In genomic region chr5:142549441-142549840, GRCm38 (mm10) we compare ENCODE assay signal across 7 mouse cellular contexts. TPM values are rescaled to one million over a fixed set of nuclear protein-coding genes. Genes with fewer than 3 reads are reported as not detected.
DNase-seq lines count a peak whose midpoint lies in the region; ATAC-seq and TF ChIP-seq lines count a peak whose summit lies in the region.

No protein-coding gene starts in this region.

- peaks cover 30% of the 10 kb centered on the region for H3K4me1 ChIP-seq in kidney, embryonic 15.5 days
- H3K4me1 ChIP-seq in embryonic fibroblast, embryonic 13.5 days (ENCODE audit: control insufficient read depth, insufficient read depth, low read length), result peaks cover 27% of the 10 kb centered on the region
- peaks cover 11% of the 10 kb centered on the region for H3K4me1 ChIP-seq in lung, adult 2 months (ENCODE audit: control insufficient read depth, insufficient read depth, low read length)
- H3K4me1 ChIP-seq in neural tube, embryonic 13.5 days (replicated peaks), result peaks cover 27% of the 10 kb centered on the region

- no peak for TF ChIP-seq POLR2A in embryonic fibroblast, embryonic 13.5 days (IDR thresholded peaks at IDR 0.05; ENCODE audit: low read depth, low read length)
- TF ChIP-seq POLR2A in lung, adult 2 months (IDR thresholded peaks at IDR 0.05; ENCODE audit: borderline replicate concordance, extremely low read depth, low read depth, low read length), result no peak

- ATAC-seq in kidney, embryonic 15.5 days (replicated peaks; ENCODE audit: low FRiP score), result no peak
- ATAC-seq in neural tube, embryonic 13.5 days (ENCODE audit: low read depth), result no peak

- H3K36me3 ChIP-seq in kidney, embryonic 15.5 days, result no peaks in the 10 kb centered on the region
- H3K36me3 ChIP-seq in neural tube, embryonic 13.5 days, result no peaks in the 10 kb centered on the region

- H3K9ac ChIP-seq in kidney, embryonic 15.5 days, result no peak overlapping the region
- peak overlapping the region; percentile 18; the same call in 1 of the 2 replicates for H3K9ac ChIP-seq in neural tube, embryonic 13.5 days

- TF ChIP-seq CTCF in embryonic fibroblast, embryonic 13.5 days (IDR thresholded peaks at IDR 0.05; ENCODE audit: borderline replicate concordance, insufficient read depth, low read length), result no peak
- no peak for TF ChIP-seq CTCF in lung, adult 2 months (IDR thresholded peaks at IDR 0.05; ENCODE audit: insufficient read depth, low read length)

- no peak overlapping the region for H3K4me3 ChIP-seq in kidney, embryonic 15.5 days (replicated peaks)
- peak overlapping the region; percentile 49 for H3K4me3 ChIP-seq in embryonic fibroblast, embryonic 13.5 days (ENCODE audit: insufficient read depth, low read length)
- no peak overlapping the region for H3K4me3 ChIP-seq in lung, adult 2 months (replicated peaks; ENCODE audit: extremely low read depth, low read depth, low read length)
- H3K4me3 ChIP-seq in neural tube, embryonic 13.5 days, result peak overlapping the region; percentile 67; the same call in 1 of the 2 replicates

- H3K4me2 ChIP-seq in kidney, embryonic 15.5 days, result peak overlapping the region; percentile 100
- H3K4me2 ChIP-seq in neural tube, embryonic 13.5 days, result peak overlapping the region; percentile 82

- WGBS in kidney, embryonic 15.5 days, result 36% methylated on average over 9 of the region's 9 CpGs
- 56% methylated on average over 9 of the region's 9 CpGs for WGBS in lung, adult 2 months
- WGBS in neural tube, embryonic 13.5 days, result 34% methylated on average over 9 of the region's 9 CpGs

- peak overlapping the region; percentile 34; the same call in 1 of the 2 replicates for H3K27ac ChIP-seq in kidney, embryonic 15.5 days
- peak overlapping the region; percentile 70 for H3K27ac ChIP-seq in embryonic fibroblast, embryonic 13.5 days (ENCODE audit: insufficient read depth, low read length)
- 0 out of 2 replicates have a peak overlapping the region, but pooled peaks have one; percentile 2 for H3K27ac ChIP-seq in neural tube, embryonic 13.5 days (replicated peaks)

- peaks cover 14% of the 10 kb centered on the region for H3K27me3 ChIP-seq in kidney, embryonic 15.5 days
- no peaks in the 10 kb centered on the region for H3K27me3 ChIP-seq in neural tube, embryonic 13.5 days

- no peaks in the 10 kb centered on the region for H3K9me3 ChIP-seq in kidney, embryonic 15.5 days (replicated peaks)
- no peaks in the 10 kb centered on the region for H3K9me3 ChIP-seq in neural tube, embryonic 13.5 days

- DNase-seq in kidney, postnatal 25 days, result no peak
- DNase-seq in lung, adult 2 months, result peak; percentile 24
- no peak for DNase-seq in cerebellum, postnatal 25 days
- DNase-seq in thymus, adult 18-20 months, result no peak

RNA-seq across cellular contexts. Expression of gene Radil, which starts 1.5 kb away (rescaled TPM):
- 1.8 and 2.5 TPM in 2 replicates for polyA plus RNA-seq in kidney, embryonic 15.5 days (2015; fragmentation: Nextera tagmentation; extraction: Ambion mirVana)
- 7.4 and 11.7 TPM in 2 replicates for polyA plus RNA-seq in embryonic fibroblast, embryonic 13.5 days (2011; ENCODE audit: insufficient read length, low read depth, missing spikeins)
- polyA plus RNA-seq in lung, adult 2 months (2012; rRNA removed), result 36.0 and 40.6 TPM in 2 replicates
- 11.8 and 13.9 TPM in 2 replicates for polyA plus RNA-seq in neural tube, embryonic 13.5 days (2015; fragmentation: Nextera tagmentation; extraction: Ambion mirVana)

RNA-seq across cellular contexts. Expression of gene Papolb, which starts 19.6 kb away (rescaled TPM):
- polyA plus RNA-seq in kidney, embryonic 15.5 days (2015; fragmentation: Nextera tagmentation; extraction: Ambion mirVana), result 0.04 and 0.08 TPM in 2 replicates
- polyA plus RNA-seq in embryonic fibroblast, embryonic 13.5 days (2011; ENCODE audit: insufficient read length, low read depth, missing spikeins), result 0.37 and 0.42 TPM in 2 replicates
- polyA plus RNA-seq in lung, adult 2 months (2012; rRNA removed), result 0.10 and 0.14 TPM in 2 replicates
- 0.14 and 0.25 TPM in 2 replicates for polyA plus RNA-seq in neural tube, embryonic 13.5 days (2015; fragmentation: Nextera tagmentation; extraction: Ambion mirVana)

RNA-seq across cellular contexts. Expression of gene Mmd2, which starts 59.2 kb away (rescaled TPM):
- 0.51 and 1.3 TPM in 2 replicates for polyA plus RNA-seq in kidney, embryonic 15.5 days (2015; fragmentation: Nextera tagmentation; extraction: Ambion mirVana)
- polyA plus RNA-seq in embryonic fibroblast, embryonic 13.5 days (2011; ENCODE audit: insufficient read length, low read depth, missing spikeins), result not detected in 2 replicates
- 0.03 and 0.14 TPM in 2 replicates for polyA plus RNA-seq in lung, adult 2 months (2012; rRNA removed)
- 39.3 and 52.9 TPM in 2 replicates for polyA plus RNA-seq in neural tube, embryonic 13.5 days (2015; fragmentation: Nextera tagmentation; extraction: Ambion mirVana)

Comparison
In these comparisons a context has a peak if more than half of its experiments do, and no peak if none do; other contexts are left out.
1. H3K27ac ChIP-seq: peak in every context shown above with its lines; median percentile 70 in embryonic fibroblast, embryonic 13.5 days; 34 in kidney, embryonic 15.5 days; 2 in neural tube, embryonic 13.5 days.
2. H3K4me3 ChIP-seq: peak in embryonic fibroblast, embryonic 13.5 days (single experiment) and neural tube, embryonic 13.5 days (single experiment); none in kidney, embryonic 15.5 days (single experiment) and lung, adult 2 months (single experiment).
3. RNA of gene Mmd2, which starts 59.2 kb away (polyA plus RNA-seq): 39.3 to 52.9 TPM in neural tube, embryonic 13.5 days; 0.51 to 1.3 TPM in kidney, embryonic 15.5 days, 0.03 to 0.14 TPM in lung, adult 2 months and not detected in embryonic fibroblast, embryonic 13.5 days; every median in the first group is over 10 times any median in the second.